Mouse (Mus musculus) intestine, postnatal 0 days (tissue): ENCODE measurements around the gene Coro6. TPM values are rescaled to one million over a fixed set of nuclear protein-coding genes. Genes with fewer than 3 reads are reported as not detected.
A peak's percentile ranks its signal among the peaks of the same experiment; 100 is the strongest.

Experiments used
- ATAC-seq: fragments of 200-750 bp; cut with Nextera tagmentation; 2 replicates; pipeline ENCODE4 v1.8.0; 2017; ENCODE audit warnings: mild to moderate bottlenecking, moderate TSS enrichment, moderate library complexity
- H3K27ac ChIP-seq: fragments of 300-500 bp; sonication (generic); 2 replicates; pipeline ENCODE4 v1.5.1; 2014; ENCODE audit warnings: mild to moderate bottlenecking, low read depth, low read length, moderate library complexity
- H3K27me3 ChIP-seq: fragments of 300-500 bp; sonication (generic); replicated peaks from 2 replicates; pipeline ENCODE4 v1.6.1; 2014; ENCODE audit warnings: low read length, mixed read lengths; ENCODE audit not compliant: control insufficient read depth, insufficient read depth
- H3K36me3 ChIP-seq: fragments of 300-500 bp; sonication (generic); 2 replicates; pipeline ENCODE4 v1.6.1; 2014; ENCODE audit warnings: mild to moderate bottlenecking, moderate library complexity; ENCODE audit not compliant: control insufficient read depth, insufficient read depth
- H3K4me1 ChIP-seq: fragments of 300-500 bp; sonication (generic); replicated peaks from 2 replicates; pipeline ENCODE4 v1.6.1; 2014; ENCODE audit warnings: antibody characterized with exemption, low read length, mixed read lengths; ENCODE audit not compliant: control insufficient read depth, insufficient read depth
- H3K4me2 ChIP-seq: fragments of 300-500 bp; sonication (generic); replicated peaks from 2 replicates; pipeline ENCODE4 v1.6.1; 2014; ENCODE audit warnings: low read depth, mild to moderate bottlenecking, moderate library complexity
- H3K4me3 ChIP-seq: fragments of 300-500 bp; sonication (generic); 2 replicates; pipeline ENCODE4 v1.5.1; 2014; ENCODE audit warnings: low read depth, low read length
- H3K9ac ChIP-seq: fragments of 300-500 bp; sonication (generic); 2 replicates; pipeline ENCODE4 v1.6.1; 2014; ENCODE audit warnings: mild to moderate bottlenecking, low read depth, low read length
- H3K9me3 ChIP-seq: fragments of 300-500 bp; sonication (generic); 2 replicates; pipeline ENCODE4 v1.6.1; 2016; ENCODE audit warnings: mixed run types; ENCODE audit not compliant: control insufficient read depth
- CTCF ChIP-seq: sonication (generic); IDR thresholded peaks from 2 replicates; pipeline ENCODE4 v1.5.1; 2016; ENCODE audit warnings: low read depth, mild to moderate bottlenecking, control low read depth, antibody characterized with exemption, moderate library complexity
- WGBS: fragments of 180-500 bp; shearing (Covaris S2); extraction: QIAGEN DNeasy Blood & Tissue Kit; methylation state at CpG from one replicate; pipeline ENCODE4 v1.1.7; 2014; 5-methylcytosine and 5-hydroxymethylcytosine counted together
- polyA plus RNA-seq: library from polyadenylated mRNA; unstranded; fragments of >200 nt; fragmentation: Nextera tagmentation; extraction: Ambion mirVana; gene quantifications from 2 replicates; pipeline ENCODE4 v1.2.1, GENCODE M21; 2015

The Coro6 gene
- polyA plus RNA-seq, 1 experiment from 2014 or later: 0.18 TPM

DNA sequence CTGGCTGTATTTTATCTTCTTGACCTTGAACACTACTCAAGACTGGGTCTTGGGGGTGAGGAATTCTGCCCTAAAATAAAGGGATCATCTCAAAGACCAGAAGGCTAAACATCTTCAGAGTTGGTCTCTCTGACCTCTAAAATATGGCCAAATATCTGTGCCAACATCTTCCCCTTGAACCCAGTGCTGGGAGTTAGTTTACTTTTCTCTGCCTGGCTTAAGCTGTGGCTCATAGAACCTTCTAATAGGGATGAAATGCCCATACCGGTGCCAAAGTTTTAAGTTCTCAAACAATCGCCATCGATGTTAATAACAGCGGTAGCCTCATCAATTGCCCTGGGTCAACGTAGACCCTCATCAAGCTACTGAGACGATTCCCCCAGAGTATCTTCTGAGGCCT lies 355 bp upstream of the Coro6 start:
- Histone ChIP-seq H3K36me3 (no peaks in the 10 kb centered on the region; the same call in 1 of the 2 replicates), H3K27me3 (peaks cover 34% of the 10 kb centered on the region), H3K27ac (no peak overlapping the region), H3K4me3 (peak overlapping the region; percentile 57), H3K9ac (no peak overlapping the region), H3K4me1 (no peaks in the 10 kb centered on the region; the same call in 1 of the 2 replicates), H3K9me3 (no peaks in the 10 kb centered on the region), H3K4me2 (peak overlapping the region; percentile 96)
- 4% methylated on average over 6 of the region's 6 CpGs for WGBS
- ATAC-seq: no peak
- no peak for TF ChIP-seq CTCF

DNA sequence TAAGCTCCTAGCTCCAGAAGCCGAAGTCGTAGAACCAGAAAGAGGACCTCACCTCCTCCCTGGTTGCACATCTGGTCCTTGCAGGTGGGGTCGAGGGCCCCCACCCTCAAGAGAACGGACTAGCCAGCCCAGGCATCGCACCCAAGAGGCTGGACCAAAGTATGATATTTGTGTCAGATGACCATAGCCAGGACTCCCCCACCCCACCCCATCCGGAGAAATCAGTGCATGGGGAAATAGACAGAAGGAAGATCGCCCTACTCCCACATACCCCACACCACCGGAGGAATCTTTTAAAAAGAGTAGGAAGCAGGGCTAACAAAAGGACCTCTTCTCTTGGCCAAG lies 862 bp downstream of the Coro6 start:
- Histone ChIP-seq H3K4me1 (no peaks in the 10 kb centered on the region; the same call in 1 of the 2 replicates), H3K4me2 (peak overlapping the region; percentile 96), H3K9ac (no peak overlapping the region), H3K36me3 (no peaks in the 10 kb centered on the region), H3K27me3 (peaks cover 46% of the 10 kb centered on the region), H3K9me3 (no peaks in the 10 kb centered on the region), H3K4me3 (peak overlapping the region; percentile 57), H3K27ac (no peak overlapping the region)
- no peak for TF ChIP-seq CTCF
- 45% methylated on average over 8 of the region's 8 CpGs for WGBS
- no peak for ATAC-seq

DNA sequence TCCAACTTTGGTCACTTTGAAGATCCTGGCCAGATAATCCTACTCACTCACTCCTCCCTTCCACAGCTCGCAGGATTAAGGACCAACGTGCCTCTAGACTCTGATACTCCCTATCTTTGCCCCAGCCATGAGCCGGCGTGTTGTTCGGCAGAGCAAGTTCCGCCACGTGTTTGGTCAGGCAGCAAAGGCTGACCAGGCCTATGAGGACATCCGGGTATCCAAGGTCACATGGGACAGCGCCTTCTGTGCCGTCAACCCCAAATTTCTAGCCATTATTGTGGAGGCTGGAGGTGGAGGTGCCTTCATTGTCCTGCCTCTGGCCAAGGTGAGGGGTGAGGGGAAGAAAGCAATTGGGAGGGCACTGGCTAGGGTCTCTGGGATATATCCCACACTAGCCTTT lies 1.6 kb downstream of the Coro6 start:
- Histone ChIP-seq H3K27ac (no peak overlapping the region), H3K9me3 (no peaks in the 10 kb centered on the region), H3K4me1 (no peaks in the 10 kb centered on the region; the same call in 1 of the 2 replicates), H3K36me3 (no peaks in the 10 kb centered on the region), H3K4me2 (no peak overlapping the region), H3K27me3 (peaks cover 50% of the 10 kb centered on the region), H3K4me3 (no peak overlapping the region), H3K9ac (no peak overlapping the region)
- 73% methylated on average over 10 of the region's 10 CpGs for WGBS
- no peak for TF ChIP-seq CTCF
- no peak for ATAC-seq

DNA sequence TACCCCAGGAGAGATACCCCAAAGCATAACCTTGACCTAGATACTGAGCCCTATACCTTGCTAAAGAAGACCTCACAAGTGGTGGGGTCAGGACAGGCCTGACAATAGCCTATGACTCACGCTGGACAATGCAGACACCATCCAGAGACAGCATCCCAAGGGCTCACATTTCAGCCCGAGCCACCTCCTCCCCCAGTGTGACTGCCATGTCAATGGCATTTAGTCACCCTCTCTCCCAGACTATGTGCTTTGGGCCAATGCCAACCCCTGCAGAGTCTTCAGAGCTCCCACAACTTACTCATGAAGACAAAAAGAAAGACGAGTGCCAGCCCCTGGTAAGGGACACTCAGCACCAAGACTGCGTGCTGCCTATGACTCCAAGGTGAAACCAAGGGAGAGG lies 2.5 kb downstream of the Coro6 start:
- 67% methylated on average over 4 of the region's 4 CpGs for WGBS
- Histone ChIP-seq H3K36me3 (no peaks in the 10 kb centered on the region), H3K9ac (no peak overlapping the region), H3K27me3 (peaks cover 50% of the 10 kb centered on the region), H3K4me1 (no peaks in the 10 kb centered on the region; the same call in 1 of the 2 replicates), H3K9me3 (no peaks in the 10 kb centered on the region), H3K4me2 (no peak overlapping the region), H3K27ac (no peak overlapping the region), H3K4me3 (no peak overlapping the region)
- TF ChIP-seq CTCF: no peak
- no peak for ATAC-seq

DNA sequence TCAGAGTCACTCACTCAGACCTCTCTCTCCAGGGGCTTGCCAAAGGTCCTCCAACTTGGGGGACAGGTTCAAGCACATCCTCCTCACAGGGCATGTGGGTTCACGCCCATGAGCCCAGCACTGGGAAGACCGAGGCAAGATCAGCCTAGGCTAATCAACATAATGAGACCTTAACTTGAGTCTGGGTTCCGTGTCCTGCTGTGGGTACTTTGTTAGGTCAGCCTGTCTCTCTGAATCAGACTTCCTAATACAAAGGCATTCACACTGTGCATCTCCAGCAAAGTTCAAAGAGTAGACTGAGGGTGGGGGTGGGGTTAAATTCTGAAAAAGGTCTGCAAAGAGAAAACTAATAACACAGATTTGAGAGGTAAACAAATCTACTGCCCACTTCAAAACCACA lies 2.9 kb downstream of the Coro6 start:
- H3K9me3 ChIP-seq: no peaks in the 10 kb centered on the region
- H3K4me2 ChIP-seq: no peak overlapping the region
- H3K27me3 ChIP-seq: peaks cover 50% of the 10 kb centered on the region
- H3K9ac ChIP-seq: no peak overlapping the region
- WGBS: 76% methylated on average over 3 of the region's 3 CpGs
- no peaks in the 10 kb centered on the region; the same call in 1 of the 2 replicates for H3K4me1 ChIP-seq
- H3K4me3 ChIP-seq: no peak overlapping the region
- no peak for TF ChIP-seq CTCF
- no peak for ATAC-seq
- no peaks in the 10 kb centered on the region for H3K36me3 ChIP-seq
- no peak overlapping the region for H3K27ac ChIP-seq

DNA sequence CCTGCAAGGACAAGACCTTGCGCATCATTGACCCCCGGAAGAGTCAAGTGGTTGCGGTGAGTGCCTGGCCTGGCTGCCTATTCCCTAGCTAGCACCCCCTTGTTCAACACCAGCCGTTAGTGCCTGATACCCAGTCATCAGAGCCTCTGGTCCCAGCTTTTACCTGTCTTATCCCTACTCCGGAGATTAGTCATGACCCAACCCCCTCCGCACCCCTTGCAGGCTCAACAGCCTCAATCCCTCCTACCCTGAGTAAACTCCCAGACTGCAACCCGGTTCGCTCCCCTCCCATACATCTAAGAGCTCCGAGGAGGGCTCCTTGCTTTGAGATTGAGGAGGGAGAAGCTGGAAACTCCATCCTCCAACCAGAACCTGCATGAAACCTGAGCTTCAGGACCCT lies 4.3 kb downstream of the Coro6 start:
- Histone ChIP-seq H3K9ac (no peak overlapping the region), H3K4me1 (no peaks in the 10 kb centered on the region; the same call in 1 of the 2 replicates), H3K27ac (no peak overlapping the region), H3K9me3 (no peaks in the 10 kb centered on the region), H3K27me3 (peaks cover 47% of the 10 kb centered on the region), H3K4me2 (0 out of 2 replicates have a peak overlapping the region, but pooled peaks have one; percentile 56), H3K36me3 (peaks cover 6% of the 10 kb centered on the region; the same call in 1 of the 2 replicates), H3K4me3 (no peak overlapping the region)
- 36% methylated on average over 9 of the region's 9 CpGs for WGBS
- no peak for TF ChIP-seq CTCF
- no peak for ATAC-seq

DNA sequence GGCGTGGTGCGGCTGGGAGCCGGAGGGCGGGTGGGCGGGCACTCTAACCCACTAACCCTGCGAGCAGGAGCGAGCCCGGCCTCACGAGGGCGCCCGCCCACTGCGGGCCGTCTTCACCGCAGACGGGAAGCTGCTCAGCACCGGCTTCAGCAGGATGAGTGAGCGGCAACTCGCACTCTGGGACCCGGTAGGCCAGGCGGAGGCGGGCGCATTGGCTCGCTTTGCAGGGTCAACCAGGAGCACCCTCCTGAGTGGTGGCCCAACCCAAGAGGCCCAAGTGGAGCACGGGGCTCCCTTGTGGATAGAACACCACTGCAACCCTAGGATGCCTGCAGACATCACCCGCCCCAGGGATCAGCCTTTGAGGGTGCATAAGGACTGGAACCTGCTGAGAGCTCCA lies 4.9 kb downstream of the Coro6 start:
- Histone ChIP-seq H3K9me3 (no peaks in the 10 kb centered on the region), H3K4me2 (peak overlapping the region; percentile 56), H3K4me1 (no peaks in the 10 kb centered on the region; the same call in 1 of the 2 replicates), H3K36me3 (peaks cover 10% of the 10 kb centered on the region; the same call in 1 of the 2 replicates), H3K27ac (no peak overlapping the region), H3K4me3 (peak overlapping the region; percentile 17), H3K9ac (no peak overlapping the region), H3K27me3 (peaks cover 46% of the 10 kb centered on the region)
- ATAC-seq: peak; percentile 54
- peak; percentile 76 for TF ChIP-seq CTCF
- WGBS: 4% methylated on average over 25 of the region's 25 CpGs
